Mouse (Mus musculus): Measurements from ENCODE around the gene Rpp40.

- TF ChIP-seq CTCF (IDR thresholded peaks at IDR 0.05; ENCODE audit: extremely low read depth, insufficient read depth, low read length) (no peak), POLR2A (IDR thresholded peaks at IDR 0.05; ENCODE audit: extremely low read depth, insufficient read depth, low read length) (no peak)
Measured at GRCm38 (mm10) chr13:35860916-35861315, 45.2 kb downstream of the Rpp40 start.
